Mouse (Mus musculus) telencephalon, adult 2 months (tissue): ENCODE results near the gene Krt87.

ENCODE experiments used
- DNase-seq: peaks from one replicate; pipeline ENCODE4 v3.0.0-alpha.2; 2011; ENCODE audit warnings: low read depth, low spot score

The Krt87 gene

DNA sequence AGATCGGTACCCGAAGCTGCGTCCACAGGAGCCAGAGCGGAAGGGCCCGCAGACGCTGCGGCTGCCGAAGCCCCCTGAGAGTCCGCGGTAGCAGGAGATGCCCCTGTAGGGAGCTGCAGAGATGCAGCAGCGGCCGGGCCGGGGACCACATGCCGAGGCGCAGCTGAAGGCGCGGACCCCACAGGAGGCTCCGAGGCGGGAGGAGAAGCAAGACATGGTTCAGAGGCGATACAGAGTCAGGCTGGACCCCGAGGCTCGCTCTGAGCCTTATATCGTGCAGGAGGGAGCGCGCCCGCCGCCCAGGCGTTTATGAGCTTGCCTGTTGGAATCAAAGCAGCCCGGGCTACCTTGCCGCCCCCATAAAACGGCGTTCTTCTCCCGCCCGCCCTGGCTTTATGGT lies at the start of gene Krt87:
Gene Krt87, minus strand, starts transcription at position 250 of the 400 bp plus-strand sequence.
- DNase-seq, result no peak

DNA sequence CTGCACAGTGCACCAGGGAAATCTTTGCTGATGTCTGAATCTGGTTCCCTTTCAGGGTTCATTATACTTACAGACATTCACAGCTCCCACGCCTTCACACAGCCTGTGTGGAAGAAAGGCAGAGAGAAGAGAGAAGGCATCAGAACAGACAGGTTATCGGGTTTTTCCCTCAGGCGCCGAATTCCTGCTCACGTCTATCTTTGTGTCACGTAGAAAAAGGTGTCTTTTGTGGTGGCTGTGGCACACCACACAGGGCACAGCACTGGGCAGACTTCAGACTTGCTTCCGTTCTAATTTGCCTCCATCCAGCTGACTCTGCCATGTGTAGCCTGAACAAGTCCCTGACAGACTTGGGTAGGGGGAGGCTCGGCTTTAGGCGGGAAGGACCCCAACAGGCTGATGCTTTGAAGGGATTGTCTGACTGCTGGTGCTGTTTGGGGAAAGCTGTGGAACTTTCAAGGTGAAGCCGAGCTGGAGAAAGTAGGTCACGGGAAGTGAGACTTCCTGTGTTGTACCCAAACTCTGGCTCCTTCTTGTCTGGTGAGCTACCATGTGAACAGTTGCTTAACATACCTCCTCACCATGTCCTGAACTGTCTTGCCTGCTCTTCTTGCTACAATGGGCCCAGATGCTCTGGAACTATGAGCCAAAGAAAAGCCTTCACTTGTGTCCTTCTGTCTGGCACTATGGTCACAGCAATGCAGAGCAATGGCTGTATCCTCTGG lies 47.5 kb upstream of the Krt87 start:
- peak; percentile 43 for DNase-seq

DNA sequence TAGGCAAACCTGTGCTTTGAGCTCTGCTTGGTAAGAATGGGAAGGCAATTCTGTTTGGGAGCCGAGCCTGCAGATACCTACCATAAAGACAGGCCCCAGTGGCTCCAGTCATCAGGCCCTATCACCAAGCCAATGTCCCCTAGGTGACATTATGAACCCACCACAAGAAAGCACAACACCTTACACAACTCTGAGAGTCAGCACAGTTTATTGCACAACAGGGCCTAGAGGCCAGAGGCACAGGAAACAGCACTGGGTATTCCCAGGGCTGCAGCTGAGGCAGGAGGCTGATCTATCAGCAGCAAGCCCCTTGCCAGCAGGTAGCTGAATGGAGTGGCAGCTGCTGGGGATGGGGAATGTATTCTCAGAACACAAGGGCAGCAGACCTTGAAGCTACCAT lies 46.3 kb upstream of the Krt87 start:
- DNase-seq, result no peak

DNA sequence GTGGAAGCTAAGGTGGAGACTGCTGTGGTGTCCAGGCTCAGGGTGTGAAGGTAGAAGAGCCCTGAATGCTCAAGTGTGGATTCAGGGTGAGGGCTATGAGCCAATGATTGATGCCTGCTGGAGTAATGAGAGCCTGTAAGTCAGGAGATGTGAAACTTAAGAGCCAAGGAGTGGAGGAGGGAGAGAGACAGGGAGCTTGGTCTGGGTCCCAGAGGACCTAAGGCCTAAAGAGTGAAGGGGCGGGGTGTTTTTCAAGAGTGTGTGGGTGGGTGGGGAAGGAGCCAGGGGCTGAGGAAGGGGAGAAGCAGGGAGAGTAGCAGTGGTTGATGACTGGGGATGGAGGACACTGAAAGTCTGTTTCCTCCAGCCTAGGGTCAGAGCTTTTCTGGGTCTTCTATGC lies 45.0 kb upstream of the Krt87 start:
- no peak for DNase-seq

DNA sequence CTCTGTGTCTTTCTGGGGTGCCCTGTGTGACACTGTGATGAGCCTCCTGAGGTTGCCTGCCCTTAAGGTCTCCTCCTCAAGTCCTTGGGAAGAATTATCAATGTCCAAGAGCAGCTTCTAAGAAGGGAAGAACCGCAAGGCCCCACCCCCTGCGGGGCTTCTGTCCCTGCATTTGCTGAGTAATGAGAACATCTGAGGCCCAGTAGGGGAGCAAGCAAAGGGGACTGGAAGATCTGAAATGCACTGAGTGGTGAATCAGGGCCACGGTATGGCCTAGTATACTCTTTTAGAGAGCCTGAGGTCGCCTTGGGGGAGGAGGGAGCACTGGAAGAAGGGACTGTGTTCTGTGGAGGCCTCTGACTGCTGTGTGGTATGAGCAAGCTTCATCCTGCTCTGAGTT lies 43.5 kb upstream of the Krt87 start:
- DNase-seq, result no peak

DNA sequence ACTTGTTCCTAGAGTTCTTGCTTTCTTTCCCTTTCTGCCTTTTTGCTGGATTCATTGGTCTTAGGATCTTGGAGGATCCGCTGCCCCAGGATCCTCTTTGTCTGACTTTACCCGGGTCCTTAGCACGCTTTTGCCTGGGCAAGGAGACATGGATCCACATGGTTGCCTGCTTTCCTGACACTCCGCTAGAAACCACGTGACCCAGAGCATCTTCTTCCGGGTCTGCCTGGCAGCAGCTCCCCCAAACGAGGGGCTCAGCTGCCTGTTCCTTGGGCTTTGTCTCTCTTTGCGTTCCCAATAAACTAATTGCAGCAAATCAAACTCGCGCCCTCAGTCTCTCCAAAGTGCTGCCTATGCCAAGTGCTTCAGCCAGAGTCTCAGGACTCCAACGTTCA lies 41.1 kb upstream of the Krt87 start:
- DNase-seq, result no peak

DNA sequence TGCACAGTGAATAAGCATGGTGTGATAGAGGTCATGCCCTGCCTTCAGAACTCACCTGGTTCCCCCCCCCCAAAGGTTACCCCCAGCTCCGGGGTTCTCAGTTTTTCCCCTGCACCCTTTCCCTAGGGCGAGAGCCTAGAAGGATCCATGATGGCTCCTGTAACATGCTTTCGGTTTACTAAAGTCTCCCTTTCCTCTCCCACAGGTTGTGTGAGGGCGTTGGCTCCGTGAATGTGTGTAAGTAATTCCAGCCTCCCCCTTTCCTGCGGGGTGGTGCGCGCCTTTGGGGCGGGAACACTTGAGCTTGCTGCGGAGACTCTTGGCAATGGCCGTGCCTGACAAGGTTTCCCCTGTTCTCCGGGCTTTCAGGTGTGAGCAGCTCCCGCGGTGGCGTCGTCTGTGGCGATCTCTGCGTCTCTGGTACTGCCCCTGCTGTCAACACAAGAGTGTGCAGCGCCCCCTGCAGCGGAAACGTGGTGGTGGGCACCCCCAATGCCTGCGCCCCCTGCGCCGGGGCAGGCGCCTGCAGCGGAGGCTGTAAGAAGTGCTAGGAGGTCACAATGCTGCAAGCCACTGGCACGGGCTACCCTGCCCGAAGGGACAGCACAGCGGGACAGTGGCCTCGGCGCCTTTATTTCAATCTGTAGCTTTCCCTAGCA lies 40.5 kb upstream of the Krt87 start:
- no peak for DNase-seq

DNA sequence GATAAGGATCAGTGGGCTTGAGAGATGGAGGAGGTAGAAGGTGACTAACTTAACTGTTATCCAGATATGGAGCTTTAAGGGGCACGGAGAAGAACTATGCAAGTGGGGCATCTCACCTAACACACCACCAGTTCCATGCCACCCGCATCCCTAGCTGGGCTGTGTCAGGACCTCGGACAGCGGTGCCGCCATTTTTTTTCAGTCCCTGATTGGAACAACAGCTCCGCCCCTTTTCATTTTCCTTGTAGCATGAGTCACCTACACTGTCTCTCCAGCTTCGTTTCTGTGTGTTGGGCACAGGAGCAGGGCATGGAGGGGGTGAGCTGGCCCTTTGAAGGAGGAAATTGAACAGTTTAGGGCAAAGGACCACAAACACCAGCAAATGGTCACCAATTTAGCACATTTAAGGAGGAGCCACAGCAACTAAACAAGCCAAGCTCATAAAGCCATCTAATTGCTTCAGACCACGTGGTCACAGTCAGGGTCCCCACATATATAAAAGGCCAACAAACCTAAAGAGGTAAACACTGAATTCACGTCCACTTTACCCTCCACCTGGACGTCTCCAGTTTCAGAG lies 34.4 kb upstream of the Krt87 start, which contains the start of gene Krt86:
Gene Krt86, plus strand, starts transcription at position 527 of the 577 bp plus-strand sequence.
- DNase-seq, result no peak

DNA sequence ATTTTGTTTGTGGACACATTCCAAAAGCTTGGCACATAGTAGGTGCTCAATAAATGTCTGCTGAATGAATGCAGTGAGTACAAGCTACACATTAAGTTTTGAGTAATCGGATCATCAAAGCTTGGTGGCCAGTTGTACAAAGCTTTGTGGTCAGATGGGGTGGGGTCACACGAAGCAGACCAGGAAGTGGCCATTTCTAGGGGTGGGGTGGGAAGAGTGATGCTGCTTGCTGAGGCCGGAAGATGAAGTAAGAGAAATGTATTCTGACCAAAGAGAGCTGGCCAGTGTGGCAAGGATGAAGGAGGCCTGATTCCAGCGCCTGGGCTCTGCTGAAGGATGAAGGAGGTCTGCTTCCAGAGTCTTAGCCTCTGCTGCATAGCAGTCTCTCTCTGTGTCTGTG lies 30.5 kb upstream of the Krt87 start:
- DNase-seq, result no peak

DNA sequence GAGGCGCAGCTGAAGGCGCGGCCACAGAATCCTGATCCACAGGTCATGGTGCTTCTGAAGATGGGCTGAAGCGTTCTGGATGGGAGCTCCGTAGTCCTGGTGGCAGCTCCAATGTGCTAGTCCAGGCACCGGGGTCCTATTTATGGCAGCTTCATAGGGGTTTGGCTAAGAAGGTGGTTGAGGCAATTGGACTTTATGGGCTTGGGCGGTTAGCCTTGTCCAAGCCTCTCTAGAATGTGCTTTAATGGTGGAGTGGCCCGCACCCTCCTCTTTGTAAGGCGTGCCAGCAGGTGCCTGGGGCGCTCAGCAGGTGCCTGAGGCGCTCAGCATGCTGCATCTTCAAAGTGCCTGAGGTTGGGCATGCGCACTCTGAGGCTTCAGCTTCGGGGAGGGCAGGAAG lies 25.0 kb upstream of the Krt87 start, which contains the start of gene Krt81:
Gene Krt81, minus strand, starts transcription at position 101 of the 400 bp plus-strand sequence.
- no peak for DNase-seq

DNA sequence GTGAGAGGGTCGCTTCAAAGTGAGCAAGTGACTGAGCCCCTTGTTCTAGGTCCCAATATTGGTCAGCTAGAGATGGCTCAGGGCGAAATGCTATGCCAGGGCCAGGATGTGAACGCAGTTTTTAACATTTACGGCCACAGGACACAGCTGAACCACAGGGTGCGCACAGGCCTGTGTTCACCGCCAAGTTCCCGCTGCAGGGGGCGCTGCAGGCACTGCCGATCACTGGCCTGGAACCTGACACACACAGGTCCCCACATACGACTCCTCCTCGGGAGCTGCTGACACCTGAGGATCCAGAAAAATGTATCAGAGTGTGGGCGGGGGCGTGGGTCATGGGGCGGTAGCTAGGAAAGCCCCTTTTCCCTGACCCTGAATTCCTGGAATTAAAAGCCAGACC lies 20.7 kb upstream of the Krt87 start:
- no peak for DNase-seq

DNA sequence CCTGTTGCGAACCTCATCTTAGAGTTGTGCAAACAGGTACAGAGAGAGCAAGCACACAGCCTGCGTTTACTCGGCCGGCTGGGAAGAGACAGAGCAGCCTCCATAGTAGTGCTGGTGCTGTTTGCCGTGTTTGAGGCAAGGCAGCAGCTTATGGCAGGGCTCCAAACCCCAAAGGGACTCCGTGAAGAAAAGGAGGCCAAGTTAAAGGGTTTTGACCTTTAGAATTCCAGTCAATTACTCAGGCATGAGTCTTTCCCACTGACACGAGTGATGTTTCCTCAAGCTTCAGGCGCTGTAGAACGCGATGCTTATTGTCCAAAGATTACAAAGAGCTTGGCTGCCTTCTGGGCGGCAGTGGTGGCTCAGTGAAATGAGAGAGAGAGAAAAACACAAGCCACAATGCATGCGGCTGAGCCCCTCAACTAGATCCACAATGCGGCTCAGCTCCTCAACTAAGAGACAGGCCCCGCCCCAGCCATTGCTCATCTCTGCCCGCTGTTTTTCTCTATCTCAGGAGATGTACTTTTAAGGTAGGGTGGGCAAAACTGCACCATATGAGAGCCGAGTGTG lies 19.8 kb upstream of the Krt87 start:
- DNase-seq, result no peak

DNA sequence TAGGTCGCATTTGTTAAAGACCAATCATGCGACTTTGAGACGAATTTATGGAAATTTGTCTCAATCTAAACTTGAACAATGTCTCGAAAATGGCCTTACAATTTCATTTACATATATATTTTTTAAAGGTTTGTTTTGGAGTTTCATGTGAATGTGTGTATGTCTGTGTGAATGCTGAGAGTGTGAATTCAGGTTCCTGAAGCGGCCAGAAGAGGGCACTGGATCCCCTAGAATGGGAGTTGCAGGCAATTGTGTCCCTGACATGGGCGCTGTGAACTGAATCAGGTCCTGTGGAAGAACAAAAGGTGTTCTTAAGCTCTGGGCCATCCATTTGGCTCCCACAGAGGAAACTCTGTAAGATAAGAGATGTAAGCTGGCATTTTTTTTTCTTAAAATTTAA lies 17.3 kb upstream of the Krt87 start:
- DNase-seq, result no peak

DNA sequence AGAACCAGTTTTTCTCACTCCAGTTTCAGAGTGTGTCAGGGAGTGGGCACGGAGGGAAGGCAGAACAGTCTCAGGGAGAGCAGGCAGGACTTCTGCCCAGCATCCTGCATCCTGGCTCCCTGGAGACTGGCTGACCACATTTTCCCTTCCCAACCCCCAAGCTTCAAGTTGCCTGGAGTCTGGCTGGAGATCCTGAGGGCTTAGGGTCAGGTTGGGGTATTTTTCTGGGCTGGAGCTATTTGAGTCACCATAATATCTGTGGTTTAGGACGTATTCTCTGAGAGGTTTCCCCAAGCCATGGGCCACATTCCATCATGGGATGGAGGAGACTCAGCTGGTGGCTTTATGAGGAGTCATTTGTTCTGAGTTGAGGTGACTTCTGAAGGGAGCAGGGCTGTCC lies 16.7 kb upstream of the Krt87 start:
- DNase-seq, result no peak

DNA sequence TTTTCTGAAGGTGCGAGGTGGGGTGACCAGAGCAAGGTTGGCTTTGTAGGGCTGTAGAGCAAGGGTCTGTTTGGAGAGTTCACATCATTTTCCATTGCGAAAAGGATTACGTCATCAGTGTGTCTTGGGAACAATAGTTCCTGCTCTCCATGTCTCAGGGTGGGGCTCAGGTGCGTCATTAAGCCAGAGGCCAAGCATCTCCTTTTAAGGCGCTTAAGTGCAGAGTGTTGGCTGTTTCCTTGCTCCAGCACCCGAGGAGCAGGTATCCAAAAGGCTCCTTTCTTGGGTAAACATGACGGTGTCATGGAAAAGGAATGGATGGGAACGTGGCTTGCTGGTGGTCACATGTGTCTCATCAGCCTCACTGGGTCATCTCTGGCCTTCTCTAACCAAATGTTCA lies 16.2 kb upstream of the Krt87 start:
- DNase-seq, result no peak

DNA sequence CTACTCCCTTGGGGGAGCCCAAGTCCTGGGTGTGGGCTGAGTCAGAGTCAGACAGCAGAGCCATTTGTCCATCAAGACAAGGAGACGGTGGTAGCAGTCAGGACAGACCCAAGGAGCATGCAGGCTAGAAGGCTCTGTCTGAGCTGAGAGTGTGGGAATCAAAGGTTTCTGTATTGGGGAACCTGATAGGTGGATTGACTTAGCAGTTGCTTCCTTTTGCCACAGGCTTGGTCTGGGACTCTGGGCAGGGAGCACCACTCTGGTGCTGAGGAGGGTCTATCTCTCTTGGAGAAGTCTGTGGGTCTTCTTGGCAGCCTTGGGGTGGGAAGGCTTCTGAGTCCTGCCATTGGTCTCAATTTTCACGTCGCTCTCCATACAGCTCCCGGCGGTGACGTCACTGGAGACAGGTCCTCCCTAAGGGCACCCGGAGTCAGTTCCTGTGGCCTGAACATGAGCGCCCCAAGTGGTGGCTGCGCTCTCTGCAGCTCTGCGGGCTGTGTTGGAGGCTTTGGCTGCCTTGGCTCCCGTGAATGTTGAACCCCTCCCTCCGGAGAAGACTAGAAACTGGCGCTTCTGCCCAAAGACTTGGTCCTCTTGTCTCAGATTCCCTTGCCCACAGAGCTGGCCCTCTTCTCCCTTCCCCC lies 14.6 kb upstream of the Krt87 start:
- no peak for DNase-seq

DNA sequence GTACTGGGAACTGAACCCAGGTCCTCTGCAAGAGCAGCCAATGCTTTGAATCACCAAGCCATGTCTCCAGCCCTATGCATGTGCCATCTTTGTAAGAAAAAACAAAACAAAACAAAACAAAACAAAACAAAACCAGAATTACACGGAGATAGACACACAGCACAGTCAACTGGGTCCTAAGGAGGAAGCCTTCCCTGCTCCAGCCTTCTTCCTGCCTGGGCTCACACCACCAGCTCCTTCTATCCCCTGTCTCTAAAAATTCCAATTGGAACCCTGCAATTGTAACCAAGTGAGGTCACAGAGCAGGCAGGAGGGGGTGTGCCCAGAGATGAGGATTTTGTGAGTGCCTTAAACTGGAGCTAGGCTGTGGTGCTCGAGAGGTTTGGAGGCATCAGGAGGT lies 8.8 kb upstream of the Krt87 start, which contains the start of gene Krt88:
Gene Krt88, plus strand, starts transcription at position 301 of the 400 bp plus-strand sequence.
- DNase-seq, result no peak

DNA sequence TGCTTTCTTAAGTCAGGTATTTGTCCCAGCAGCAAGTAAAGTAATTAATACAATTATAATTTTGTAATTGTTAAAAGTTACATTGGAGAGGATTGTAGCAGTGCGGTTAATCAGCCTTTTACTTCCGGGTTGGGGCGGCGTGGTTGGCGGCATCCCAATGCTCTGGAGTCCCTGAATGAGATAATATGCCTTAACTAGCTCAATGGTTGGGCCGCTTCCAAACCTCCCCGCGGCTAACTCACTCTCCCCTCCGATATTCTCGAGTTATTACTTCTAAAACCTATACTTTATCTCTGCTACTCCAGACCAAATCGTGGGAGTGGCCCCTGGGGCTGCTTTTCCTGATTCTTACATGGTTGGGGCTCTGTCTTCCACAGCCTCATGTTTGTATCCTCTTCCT lies 8.0 kb upstream of the Krt87 start:
- DNase-seq, result no peak

DNA sequence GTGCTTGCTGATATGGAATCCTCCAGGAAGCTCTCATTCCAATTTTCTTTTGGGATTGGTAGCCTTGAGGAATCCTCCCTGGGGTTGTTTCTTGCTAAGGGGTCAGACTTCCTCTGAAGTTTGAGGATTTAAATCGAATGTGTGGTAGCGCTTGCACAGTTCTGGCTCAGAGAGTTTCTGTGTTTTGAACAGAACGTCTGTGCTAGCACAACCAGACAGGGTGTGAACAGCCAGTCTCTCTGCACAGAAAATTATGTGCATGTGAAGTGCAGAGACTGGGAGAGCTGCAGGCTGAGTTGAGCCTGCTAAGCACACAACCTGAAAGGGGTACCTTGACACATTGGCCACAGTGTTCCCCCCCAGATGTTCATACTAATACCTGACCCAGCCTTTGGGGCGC lies 2.2 kb upstream of the Krt87 start:
- peak; percentile 24 for DNase-seq

DNA sequence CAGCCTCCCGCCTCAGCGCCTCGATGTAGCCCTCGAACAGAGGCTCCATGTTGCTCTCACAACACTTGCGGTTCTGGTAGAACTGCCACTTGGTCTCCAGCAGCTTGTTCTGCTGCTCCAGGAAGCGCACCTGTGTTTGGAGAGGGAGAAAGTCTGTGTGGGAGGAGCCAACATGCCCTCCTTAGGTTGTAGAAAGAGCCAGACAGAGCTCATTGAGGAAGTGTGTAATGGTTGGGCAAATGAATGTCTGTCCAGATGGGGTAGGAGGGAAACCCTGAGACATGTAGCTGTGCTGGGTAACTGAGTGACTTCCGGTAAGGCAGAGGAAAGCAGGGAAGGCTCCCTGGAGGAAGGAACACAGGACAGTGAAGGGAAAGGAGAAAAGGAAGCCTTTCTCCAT lies 2.0 kb downstream of the Krt87 start:
- DNase-seq, result no peak

DNA sequence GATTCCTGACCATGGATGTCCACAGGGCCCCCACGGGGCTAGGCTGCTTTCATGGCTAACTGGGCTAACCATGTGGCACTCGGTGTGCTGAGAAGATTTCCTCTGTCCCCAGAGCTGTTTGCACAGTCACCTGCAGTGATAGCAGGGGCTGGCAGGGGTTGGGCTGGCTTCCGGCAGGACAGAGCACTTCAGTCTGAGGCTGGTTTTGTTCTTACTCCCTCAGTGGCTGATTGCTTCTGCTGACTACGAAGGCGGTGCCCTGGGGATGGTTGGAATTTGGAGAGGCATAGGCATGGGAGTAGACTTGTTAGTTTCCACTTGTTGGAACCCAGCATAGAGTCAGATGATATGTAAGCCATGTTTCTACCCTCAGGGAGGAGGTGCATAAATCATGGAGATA lies 13.7 kb downstream of the Krt87 start:
- no peak for DNase-seq

DNA sequence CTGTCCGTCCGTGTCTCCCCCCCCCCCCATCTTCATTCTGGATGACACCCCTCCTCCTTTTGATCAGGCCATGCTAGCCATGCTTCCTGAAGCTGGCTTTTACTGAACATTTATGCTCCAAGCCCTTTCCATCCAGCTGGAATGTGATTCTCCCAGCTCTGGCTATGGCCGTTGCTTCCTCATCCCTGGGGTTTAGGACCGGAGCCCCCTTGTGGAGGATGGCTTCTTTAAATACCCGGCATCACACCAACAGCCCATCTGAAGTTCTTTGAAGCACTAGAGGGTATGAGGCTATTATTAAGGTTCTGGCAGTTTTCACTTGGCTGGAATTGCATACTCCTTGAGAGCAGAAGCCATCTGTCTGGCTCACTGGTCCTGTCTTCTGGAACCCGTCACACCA lies 17.7 kb downstream of the Krt87 start:
- no peak for DNase-seq
